Mouse (Mus musculus) adrenal gland (tissue): Measurements from ENCODE around the gene Nomo1.

Source experiments
- intact Hi-C: fragments of 180-260 bp; cut with DNase I; formaldehyde crosslinking; loops from one replicate; pipeline ENCODE4 v1.15.1; 2025
- long read RNA-seq, 2 experiments: library from polyadenylated mRNA; unstranded; transcript quantifications; one replicate each; pipeline ENCODE4 v2.0.0; 2020; ENCODE audit warnings: borderline replicate concordance in 1 of 2; ENCODE audit not compliant: insufficient replicate concordance in 1 of 2

Gene Nomo1
- long read RNA-seq, experiment 1, partial matches to known transcripts = 6 of 7 reads
- long read RNA-seq, experiment 1, other reads (novel, unspliced or antisense) = 1 of 7 reads
- long read RNA-seq, experiment 2, partial matches to known transcripts = 7 of 8 reads
- long read RNA-seq, experiment 2, other reads (novel, unspliced or antisense) = 1 of 8 reads

DNA sequence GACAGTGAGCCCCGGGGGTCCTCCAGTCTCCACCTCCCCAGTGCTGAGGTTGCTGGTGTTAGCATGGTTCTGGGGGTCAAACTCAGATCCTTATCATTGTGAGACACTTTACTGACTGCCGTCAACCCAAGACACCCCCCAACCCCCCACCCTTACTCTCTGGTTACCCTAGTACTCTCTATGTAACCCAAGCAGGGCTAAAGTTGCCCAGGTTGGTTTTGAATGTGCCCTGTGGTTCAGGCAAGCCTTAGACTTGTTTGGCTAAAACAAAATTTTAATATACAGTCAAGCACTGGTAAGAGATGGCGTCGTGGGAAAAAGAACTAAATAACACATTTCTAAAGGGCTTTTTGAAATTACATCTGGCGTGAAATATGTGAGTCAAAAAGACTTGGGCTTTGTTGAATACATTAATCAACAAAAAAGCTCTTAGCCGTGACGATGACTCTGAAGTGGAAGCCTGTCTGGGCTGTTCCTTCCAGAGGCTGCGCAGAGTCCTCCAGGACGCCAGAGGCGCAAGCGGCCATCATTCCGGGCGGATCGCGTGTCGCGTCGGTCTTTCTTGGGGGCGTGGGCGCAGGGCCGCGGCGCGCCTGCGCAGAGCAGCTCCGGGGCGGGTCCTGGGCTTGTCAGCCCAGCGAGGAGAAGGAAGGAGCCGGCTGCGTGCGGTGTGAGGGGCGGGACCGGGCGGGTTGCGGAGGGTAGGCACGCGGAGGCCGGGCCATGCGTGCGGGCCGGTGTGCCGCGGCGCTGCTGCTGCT lies at the start of gene Nomo1:
TSS of gene Nomo1 (plus strand) at position 590 of the 761 bp plus-strand sequence.
- intact Hi-C loops = no loop called here

DNA sequence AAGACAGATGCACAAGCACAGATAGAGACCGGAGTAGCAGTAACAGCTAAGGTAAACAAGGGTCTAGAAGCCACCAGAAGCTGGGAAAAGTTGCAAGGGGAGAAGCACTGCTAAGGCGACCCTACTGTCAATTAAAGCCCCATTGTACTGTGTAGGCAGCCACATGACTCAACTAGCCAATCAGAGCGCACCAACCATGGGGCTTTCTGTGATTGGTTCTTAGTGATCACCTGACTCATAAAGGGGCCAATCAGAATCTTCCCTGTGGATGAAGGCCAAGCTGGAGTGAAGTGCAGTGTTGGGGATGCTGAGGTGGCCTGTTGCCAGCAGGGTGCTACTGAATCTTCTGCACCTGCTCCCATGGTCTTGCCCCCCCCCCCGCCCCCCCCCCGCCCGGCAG lies 46.6 kb upstream of the Nomo1 start:
- intact Hi-C loops = no loop called here

DNA sequence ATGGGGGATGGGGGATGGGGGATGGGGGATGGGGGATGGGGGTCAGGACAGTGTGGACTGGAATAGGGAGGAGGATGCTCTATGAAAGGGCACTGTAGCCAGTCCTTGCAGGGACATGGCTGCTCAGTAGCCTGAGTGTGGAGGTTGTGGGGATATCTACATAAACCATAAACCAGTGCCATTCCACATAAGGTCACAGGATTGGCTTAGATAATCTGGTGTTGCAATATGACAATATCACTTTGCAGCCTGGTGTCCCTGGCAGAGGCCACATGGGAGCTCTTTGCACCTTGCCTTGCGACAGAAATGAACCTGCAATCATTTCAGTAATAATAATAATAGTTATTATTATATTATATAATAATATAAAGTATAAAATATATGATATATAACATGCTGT lies 45.2 kb upstream of the Nomo1 start:
- intact Hi-C loops = no loop called here

DNA sequence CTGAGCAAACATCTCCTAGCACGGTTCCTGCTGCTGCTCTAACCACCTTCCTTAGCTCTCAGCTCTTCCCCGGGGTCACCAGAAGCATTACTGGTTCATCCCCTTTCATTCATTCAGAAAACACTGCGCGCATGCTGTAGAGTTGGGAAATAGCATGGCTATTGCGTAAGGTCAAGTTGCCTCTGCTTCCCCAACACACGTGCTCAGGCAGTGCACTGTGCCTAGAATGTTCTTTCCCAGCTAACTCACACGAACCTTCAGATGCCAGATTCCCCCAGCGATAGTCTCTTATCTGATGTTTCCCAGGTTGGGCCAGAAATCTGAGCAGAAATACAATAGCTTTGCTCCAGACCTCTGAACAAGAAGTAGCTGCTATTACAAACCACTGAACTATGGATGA lies 41.0 kb upstream of the Nomo1 start:
- intact Hi-C loops = no loop called here

- intact Hi-C loops = no loop called here
Observed at GRCm38 (mm10) chr7:46000577-46000976, 32.9 kb upstream of the Nomo1 start.

- intact Hi-C loops = no loop called here
Observed at GRCm38 (mm10) chr7:46002748-46003147, 30.8 kb upstream of the Nomo1 start.

DNA sequence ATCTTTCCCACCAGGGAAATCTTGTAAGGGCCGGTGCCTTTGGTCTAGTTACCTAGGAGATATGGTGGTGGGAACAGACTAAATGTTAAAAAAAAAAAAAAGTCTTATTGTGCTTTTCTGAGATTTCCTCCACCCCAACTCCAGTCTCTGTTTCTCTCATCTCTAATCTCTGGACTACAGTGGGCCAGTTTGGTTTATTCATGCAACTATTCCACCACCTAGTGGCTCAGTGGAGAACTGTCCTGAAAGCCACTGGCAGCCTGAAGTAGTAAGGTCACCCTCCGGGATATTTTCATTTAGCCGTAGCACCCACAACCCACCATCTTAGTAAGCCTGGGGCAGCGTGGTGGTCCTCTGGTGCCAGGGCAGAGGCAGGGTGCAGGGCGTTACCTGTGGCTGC lies 23.9 kb upstream of the Nomo1 start:
- intact Hi-C loops = loop anchor here (2.0 to 5.0 kb wide), 3 partner anchors 67 to 272 kb away; partner anchors contain the start of gene Kdelr1

GRCm38 (mm10) chr7:46012121-46012520 lies 21.4 kb upstream of the Nomo1 start:
- intact Hi-C loops = no loop called here

- intact Hi-C loops = no loop called here
Observed at GRCm38 (mm10) chr7:46013266-46014010, 20.1 kb upstream of the Nomo1 start.

DNA sequence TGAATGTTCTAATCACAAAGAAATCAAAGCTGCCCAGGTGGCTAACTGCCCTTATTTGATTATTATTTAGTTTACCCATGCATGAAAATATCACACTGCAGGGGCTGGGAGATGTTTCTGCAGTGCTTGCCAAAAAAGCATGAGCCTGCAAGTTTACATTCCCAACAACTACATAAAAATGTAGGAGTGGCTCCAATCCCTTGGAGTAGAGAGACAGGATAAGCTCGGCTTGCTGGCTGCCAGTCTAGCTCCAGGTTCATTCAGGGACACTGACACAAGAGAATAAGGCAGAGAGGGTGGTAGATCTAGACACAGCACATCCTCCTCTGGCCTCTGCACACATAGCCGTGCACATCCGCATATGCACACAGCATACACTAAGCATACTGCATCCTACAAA lies 13.9 kb upstream of the Nomo1 start:
- intact Hi-C loops = no loop called here

DNA sequence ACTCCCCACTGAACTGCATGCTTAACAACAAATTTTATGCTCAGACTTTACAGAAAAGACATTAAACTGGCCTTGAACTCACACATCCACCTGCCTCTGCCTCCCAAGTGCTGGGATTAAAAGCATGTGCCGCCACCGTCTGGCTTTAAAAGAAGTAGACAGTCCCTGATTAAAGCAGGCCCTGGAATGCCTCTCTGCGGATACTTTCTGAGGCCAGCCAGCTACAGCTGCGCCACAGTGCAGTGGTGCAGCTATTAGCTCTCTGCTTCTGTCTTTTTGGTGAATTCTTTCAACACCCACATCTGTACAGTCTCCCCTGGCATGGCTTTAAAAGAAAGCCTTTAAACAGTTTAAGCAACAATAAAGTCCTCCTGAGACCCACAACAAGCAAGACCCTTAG lies 11.5 kb upstream of the Nomo1 start:
- intact Hi-C loops = no loop called here

- intact Hi-C loops = no loop called here
Observed at GRCm38 (mm10) chr7:46025436-46025835, 8.1 kb upstream of the Nomo1 start.

DNA sequence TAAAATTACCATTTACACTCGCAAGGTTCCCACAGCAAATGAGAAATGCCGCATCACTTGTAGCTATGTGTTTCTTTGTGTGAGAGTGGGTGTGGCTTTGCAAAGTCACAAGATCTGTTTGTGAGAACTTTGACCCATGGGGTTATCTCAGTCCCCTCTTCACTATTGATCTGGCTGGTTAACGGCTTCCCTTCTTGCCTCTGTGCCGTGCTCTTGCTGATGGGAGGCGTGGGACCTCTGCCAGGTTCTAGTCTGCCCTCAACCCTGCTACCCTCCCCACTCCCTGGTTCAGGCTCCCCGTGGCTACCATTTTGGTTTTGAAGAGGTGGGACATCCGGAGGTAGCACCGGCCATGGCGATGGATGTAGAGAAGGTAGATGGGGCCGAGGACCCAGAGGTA lies 4.8 kb upstream of the Nomo1 start:
- intact Hi-C loops = no loop called here

GRCm38 (mm10) chr7:46029299-46030144 lies 4.0 kb upstream of the Nomo1 start:
- intact Hi-C loops = no loop called here

GRCm38 (mm10) chr7:46030145-46030488 lies 3.4 kb upstream of the Nomo1 start, which contains the start of gene Abcc6:
Gene Abcc6 (minus strand): TSS chr7:46030302.
- intact Hi-C loops = no loop called here

GRCm38 (mm10) chr7:46031075-46031474 lies 2.4 kb upstream of the Nomo1 start:
- intact Hi-C loops = no loop called here

DNA sequence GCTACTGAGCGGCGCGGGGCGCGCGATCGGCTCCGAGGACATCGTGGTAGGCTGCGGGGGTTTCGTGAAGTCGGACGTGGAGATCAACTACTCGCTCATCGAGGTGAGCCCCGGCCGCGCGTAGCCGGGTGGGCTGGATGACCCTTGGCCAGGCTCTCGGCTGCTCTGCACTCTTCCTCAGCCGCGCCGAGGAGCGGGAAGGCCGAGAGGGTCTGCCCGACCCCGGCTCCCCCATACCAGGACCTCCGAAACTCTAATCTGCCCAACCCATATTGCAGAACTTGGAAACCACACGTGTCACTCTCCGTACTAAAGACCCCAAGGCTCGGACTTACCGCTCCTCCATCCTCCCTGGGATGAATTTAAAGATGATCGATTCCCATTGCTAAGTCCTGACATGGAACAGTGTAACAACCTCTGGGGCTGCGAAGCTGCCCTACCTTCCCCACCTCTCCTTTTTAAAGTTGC lies 406 bp downstream of the Nomo1 start:
- intact Hi-C loops = no loop called here

GRCm38 (mm10) chr7:46034991-46035390 lies 1.5 kb downstream of the Nomo1 start:
- intact Hi-C loops = no loop called here

DNA sequence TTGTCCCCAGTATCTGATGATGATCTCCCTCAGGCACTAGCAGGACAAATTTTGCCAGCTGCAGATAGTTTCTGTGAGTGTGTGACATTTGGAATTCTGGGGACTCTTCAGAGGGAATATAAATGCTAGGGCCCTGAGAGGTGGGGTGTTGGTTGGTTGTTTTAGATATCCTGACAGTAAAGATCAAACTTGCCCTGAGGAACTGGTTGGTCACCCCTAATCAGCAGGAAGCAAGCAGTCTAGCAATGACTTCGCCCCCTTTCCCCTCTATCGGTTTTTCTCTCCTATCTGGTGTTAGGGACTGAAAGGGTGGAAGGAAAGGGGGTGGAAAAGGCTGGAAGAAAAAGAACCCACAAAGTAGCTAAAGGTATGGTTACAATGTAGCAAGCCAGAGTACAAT lies 2.0 kb downstream of the Nomo1 start:
- intact Hi-C loops = no loop called here

DNA sequence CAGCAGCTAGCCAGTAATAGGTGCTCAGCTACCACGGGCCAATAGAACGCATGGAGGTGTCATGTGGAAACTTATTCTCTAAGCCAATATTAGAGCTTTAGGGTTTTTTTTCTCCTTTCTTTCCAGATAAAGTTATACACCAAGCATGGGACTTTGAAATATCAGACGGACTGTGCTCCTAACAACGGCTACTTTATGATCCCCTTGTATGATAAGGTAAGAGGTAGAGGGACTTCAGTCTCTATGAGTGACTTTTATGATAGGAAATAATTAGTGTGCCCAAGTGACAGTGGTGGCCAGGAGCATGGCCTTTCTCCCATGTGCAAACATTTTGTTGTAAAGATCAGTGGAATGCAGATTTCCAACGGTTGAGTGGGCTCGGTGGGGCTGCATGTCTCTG lies 3.9 kb downstream of the Nomo1 start:
- intact Hi-C loops = no loop called here

DNA sequence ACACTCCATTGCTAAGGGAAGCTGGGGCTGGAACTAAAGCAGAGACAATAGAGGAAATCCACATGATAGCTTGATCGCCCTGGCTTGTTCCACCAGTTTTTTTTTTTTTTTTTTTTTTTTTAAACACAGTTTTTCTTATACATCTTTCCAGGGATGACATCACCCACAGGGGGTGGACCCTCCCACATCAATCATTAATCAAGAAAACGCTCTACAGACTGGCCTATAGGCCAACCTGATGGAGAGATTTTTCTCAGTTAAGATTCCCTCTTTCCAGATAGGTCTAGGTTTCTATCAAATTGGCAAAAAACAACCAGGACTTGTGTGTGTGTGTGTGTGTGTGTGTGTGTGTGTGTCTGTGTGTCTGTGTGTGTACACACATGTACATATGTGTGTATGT lies 6.4 kb downstream of the Nomo1 start:
- intact Hi-C loops = no loop called here
